Mouse (Mus musculus): ENCODE measurements around the gene Tmem203. TPM values are rescaled to one million over a fixed set of nuclear protein-coding genes. Genes with fewer than 3 reads are reported as not detected.

The Tmem203 gene
- polyA plus RNA-seq (2012; rRNA removed; ENCODE audit: low replicate concordance) = 39.8 and 90.7 TPM in 2 replicates

DNA sequence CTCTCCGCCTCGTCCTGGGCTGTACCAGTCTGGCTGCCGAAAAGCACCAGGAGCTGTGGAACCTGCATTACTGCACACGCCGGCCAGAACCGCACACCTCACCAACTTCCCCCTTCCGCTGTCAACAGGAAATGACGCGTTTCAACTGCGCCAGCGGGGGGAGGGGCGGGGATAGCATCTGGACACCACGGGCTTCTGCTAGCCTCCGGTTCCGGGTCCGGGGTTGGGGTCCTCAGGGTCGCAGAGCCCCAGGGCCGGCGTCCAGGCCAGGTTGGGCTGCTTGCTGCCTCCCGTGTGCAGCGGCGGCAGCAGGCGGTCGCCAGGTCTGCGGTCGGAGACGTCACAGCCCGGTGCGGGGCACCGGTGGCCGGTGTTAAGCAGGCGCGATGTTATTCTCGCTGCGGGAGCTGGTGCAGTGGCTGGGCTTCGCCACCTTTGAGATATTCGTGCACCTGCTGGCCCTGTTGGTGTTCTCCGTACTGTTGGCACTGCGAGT lies at the start of gene Tmem203:
Tmem203 (plus strand) TSS at position 156 of the 496 bp plus-strand sequence.

DNA sequence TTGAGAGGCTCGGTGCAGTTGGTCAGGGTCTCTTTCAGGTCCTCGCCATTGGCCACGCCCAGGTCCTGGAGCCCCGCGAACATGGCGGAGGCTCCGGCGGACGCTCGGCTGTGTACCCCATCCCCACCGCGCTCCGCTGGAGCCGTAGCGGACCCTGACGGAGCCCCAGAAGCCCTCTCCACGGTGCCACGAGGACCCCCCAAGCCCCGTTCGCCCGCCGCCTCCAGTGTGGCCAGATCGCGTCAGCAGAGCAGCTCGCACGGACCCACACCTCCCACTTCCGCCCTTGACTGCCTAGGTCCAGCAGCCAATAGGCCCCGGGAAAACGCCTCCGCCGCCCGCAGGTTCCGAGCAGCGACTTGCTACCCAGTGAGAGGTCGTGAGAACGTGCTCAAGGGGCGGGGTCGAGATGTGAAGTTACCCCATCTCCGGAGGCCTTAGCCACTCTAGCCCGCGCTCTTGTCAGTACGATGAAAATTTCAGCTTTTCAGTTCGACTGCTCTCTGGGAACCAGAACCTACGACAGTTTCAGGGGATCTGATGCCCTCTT lies 44.0 kb upstream of the Tmem203 start, which contains the start of gene Nelfb:
Nelfb (minus strand) TSS at position 369 of the 550 bp plus-strand sequence.

DNA sequence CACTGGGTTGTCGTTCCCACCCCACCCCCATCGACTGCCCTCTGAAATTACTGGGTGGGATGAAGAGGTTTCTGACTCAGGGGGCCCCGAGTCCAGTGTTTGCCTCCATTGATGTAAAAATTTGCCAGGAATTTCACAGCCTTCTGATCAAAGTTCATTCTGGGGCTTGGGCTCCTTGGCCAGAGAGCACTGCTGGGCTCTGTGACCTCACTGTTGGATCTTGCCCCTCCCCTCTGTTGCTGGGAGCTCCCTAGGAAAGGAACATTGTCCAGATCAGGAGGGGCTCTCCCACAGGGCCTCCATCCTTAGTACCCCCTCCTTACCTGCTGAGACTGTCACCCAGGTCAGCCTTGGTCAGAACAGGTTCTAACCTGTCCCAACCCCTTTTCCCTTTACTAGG lies 40.8 kb upstream of the Tmem203 start, which contains the start of gene Stpg3:
Stpg3 (minus strand) TSS at position 194 of the 400 bp plus-strand sequence.

GRCm38 (mm10) chr2:25218445-25218844 lies 36.8 kb upstream of the Tmem203 start, which contains the start of gene Fam166a:
Gene Fam166a, plus strand, starts transcription at chr2:25218745.

GRCm38 (mm10) chr2:25224492-25224765 lies 30.8 kb upstream of the Tmem203 start, which contains the start of gene Tubb4b:
Gene Tubb4b, minus strand, starts transcription at chr2:25224702.

GRCm38 (mm10) chr2:25234050-25234449 lies 21.2 kb upstream of the Tmem203 start, which contains the start of gene Slc34a3:
Gene Slc34a3, minus strand, starts transcription at chr2:25234364.

GRCm38 (mm10) chr2:25236614-25237013 lies 18.6 kb upstream of the Tmem203 start, which contains the start of gene Rnf224:
Gene Rnf224, minus strand, starts transcription at chr2:25236787.

GRCm38 (mm10) chr2:25242101-25242506 lies 13.1 kb upstream of the Tmem203 start, which contains the start of the genes Rnf208 and Cysrt1:
Gene Rnf208, plus strand, starts transcription at chr2:25242255.
Gene Cysrt1, minus strand, starts transcription at chr2:25242452.

GRCm38 (mm10) chr2:25246183-25247072 lies 8.8 kb upstream of the Tmem203 start, which contains the start of gene AL732309.1:
Gene AL732309.1, minus strand, starts transcription at chr2:25246863.

DNA sequence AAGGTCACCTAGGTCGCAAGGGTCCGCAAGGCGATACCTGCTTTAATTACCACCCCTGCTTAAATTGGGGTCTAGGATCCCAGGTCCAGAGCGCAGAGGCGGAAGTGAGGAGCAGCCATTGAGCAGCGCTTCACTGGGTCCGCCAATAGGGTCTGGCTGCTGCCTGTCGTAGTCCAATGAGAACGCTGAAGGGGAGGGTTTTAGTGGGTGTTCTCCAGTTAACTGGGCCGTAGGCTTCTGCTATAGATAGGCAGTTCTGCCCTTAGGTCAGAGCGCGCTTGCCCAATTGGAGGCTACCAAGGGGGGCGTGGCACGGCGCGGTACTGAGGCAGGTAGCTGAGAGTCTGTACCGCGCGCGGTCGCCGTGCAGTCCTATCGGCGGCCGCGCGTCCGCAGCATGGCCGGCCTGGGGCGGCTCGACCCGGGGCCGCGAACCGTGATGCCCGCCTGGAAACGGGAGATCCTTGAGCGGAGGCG lies 7.1 kb downstream of the Tmem203 start, which contains the start of gene Tprn:
Tprn (plus strand) TSS at position 328 of the 477 bp plus-strand sequence.

DNA sequence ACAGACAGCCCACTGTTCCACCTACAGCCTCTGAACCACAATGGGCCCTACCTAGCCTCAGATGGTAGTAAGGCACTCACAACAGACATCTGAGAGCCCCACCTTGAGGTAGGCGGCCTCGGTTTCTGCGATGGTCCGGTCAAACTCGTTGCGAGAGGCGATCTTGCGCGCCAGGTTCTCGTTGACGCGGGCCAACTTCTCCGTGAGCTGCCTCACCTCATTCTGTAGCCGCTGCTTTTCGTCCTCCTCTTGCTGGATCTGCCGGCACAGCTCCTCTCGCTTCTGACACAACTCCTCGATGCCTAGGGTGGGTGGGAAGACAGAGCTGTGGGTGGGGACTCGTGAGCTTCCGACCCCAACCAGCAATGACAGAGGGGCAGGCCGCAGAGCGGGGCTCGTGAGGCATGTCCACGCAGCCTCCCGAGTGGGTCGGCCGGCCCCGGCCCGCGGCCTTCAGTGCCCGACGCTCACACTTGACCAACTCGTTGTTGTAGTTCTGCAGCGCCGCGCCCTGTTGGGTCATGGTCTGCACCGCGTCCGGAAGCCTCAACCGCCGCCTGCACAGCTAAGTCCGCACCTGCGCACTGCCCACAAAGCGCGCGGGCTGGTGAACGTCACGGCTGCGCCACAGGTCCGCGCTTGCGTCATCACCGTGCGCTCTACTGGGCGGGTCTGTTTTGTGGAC lies 16.7 kb downstream of the Tmem203 start, which contains the start of the genes Ssna1 and Anapc2:
Ssna1 (minus strand) TSS at position 612 of the 685 bp plus-strand sequence.
Anapc2 (plus strand) TSS at position 652 of the 685 bp plus-strand sequence.

DNA sequence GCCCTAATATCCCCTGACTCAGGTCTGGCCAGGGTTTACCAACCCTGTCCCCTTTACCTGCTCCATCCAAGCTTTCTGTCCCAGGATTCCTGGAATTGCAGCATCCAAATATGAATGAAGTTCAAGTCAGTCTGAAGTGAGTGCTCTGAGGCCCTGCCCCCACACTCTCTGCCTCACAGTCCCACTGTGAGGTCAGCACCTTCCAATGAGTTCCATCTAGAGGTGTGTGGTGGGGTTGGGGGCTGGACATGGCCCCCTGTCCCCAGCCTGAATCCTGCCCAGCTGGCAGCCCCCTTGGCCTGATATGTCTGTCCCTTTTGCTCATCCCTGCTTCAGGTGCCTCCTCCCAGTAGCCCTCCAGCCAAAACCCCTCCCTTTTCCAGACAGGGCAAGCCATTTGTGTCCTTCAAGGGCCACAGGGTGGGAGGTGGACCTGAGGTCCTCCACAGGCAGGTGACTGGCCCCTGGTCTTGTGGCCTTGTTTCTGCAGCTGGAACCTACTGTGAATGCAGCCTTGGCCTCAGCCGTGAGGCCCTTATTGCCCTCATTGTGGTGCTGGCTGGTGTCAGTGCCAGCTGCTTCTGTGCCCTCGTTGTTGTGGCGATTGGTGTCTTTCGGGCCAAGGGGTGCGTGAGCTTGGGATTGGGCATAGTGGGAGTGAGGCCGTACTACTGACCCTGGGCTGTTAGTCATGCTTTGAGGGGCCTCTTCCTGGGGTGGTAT lies 32.8 kb downstream of the Tmem203 start, which contains the start of gene Tmem210:
Tmem210 (plus strand) TSS at position 219 of the 723 bp plus-strand sequence.

DNA sequence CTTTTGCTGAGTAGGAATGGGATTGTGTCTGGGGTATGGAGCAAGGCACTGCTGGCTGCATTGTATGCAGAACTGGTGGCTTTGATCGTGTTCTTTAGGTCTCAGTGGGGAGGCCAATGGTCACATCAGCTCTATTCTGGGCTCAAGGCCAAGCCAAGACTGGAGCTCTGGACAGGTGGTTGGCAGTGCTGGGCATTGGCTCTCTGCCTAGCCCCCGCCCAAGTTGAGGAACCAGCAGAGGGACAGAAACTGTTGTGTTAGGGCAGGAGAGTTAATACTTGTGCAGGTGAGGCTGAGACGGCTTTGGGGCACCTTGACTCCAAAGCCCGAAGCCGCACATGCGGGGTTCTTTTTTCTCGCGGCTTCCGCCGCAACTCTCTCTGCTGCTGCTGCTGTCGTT lies 34.4 kb downstream of the Tmem203 start, which contains the start of gene Lrrc26:
Lrrc26 (plus strand) TSS at position 265 of the 400 bp plus-strand sequence.

Other genes with a start within 250 kb of the Tmem203 start
- 52.7 and 54.1 TPM in 2 replicates for gene Nsmf, start 201.1 kb upstream of the Tmem203 start, polyA plus RNA-seq (2012; rRNA removed; ENCODE audit: low replicate concordance)
- gene Entpd8, start 175.1 kb upstream of the Tmem203 start, polyA plus RNA-seq (2012; rRNA removed; ENCODE audit: low replicate concordance) = 121 and 257 TPM in 2 replicates
- 17.5 and 26.4 TPM in 2 replicates for gene Noxa1, start 160.3 kb upstream of the Tmem203 start, polyA plus RNA-seq (2012; rRNA removed; ENCODE audit: low replicate concordance)
- 42.6 and 53.2 TPM in 2 replicates for gene Nrarp, start 74.7 kb upstream of the Tmem203 start, polyA plus RNA-seq (2012; rRNA removed; ENCODE audit: low replicate concordance)
- gene Tor4a, start 58.6 kb upstream of the Tmem203 start, polyA plus RNA-seq (2012; rRNA removed; ENCODE audit: low replicate concordance) = 25.3 and 31.1 TPM in 2 replicates
- gene Nelfb, start 44.0 kb upstream of the Tmem203 start, polyA plus RNA-seq (2012; rRNA removed; ENCODE audit: low replicate concordance) = 29.9 and 42.4 TPM in 2 replicates
- gene Stpg3, start 40.8 kb upstream of the Tmem203 start, polyA plus RNA-seq (2012; rRNA removed; ENCODE audit: low replicate concordance) = not detected in 2 replicates
- not detected in 2 replicates for gene Fam166a, start 36.7 kb upstream of the Tmem203 start, polyA plus RNA-seq (2012; rRNA removed; ENCODE audit: low replicate concordance)
- gene Tubb4b, start 30.7 kb upstream of the Tmem203 start, polyA plus RNA-seq (2012; rRNA removed; ENCODE audit: low replicate concordance) = 379 and 679 TPM in 2 replicates
- 4.3 TPM in 1 of 2 replicates, not detected in the other for gene Slc34a3, start 21.1 kb upstream of the Tmem203 start, polyA plus RNA-seq (2012; rRNA removed; ENCODE audit: low replicate concordance)
- not detected in 2 replicates for gene Rnf224, start 18.7 kb upstream of the Tmem203 start, polyA plus RNA-seq (2012; rRNA removed; ENCODE audit: low replicate concordance)
- 14.3 and 73.6 TPM in 2 replicates for gene Rnf208, start 13.2 kb upstream of the Tmem203 start, polyA plus RNA-seq (2012; rRNA removed; ENCODE audit: low replicate concordance)
- gene Cysrt1, start 13.0 kb upstream of the Tmem203 start, polyA plus RNA-seq (2012; rRNA removed; ENCODE audit: low replicate concordance) = 0.94 and 8.8 TPM in 2 replicates
- 18.8 and 30.9 TPM in 2 replicates for gene AL732309.1, start 8.6 kb upstream of the Tmem203 start, polyA plus RNA-seq (2012; rRNA removed; ENCODE audit: low replicate concordance)
- gene Tprn, start 7.2 kb downstream of the Tmem203 start, polyA plus RNA-seq (2012; rRNA removed; ENCODE audit: low replicate concordance) = 186 and 454 TPM in 2 replicates
- 44.6 and 49.5 TPM in 2 replicates for gene Ssna1, start 17.0 kb downstream of the Tmem203 start, polyA plus RNA-seq (2012; rRNA removed; ENCODE audit: low replicate concordance)
- 57.3 and 58.9 TPM in 2 replicates for gene Anapc2, start 17.0 kb downstream of the Tmem203 start, polyA plus RNA-seq (2012; rRNA removed; ENCODE audit: low replicate concordance)
- 1.4 TPM in 1 of 2 replicates, not detected in the other for gene Tmem210, start 32.7 kb downstream of the Tmem203 start, polyA plus RNA-seq (2012; rRNA removed; ENCODE audit: low replicate concordance)
- gene Lrrc26, start 34.5 kb downstream of the Tmem203 start, polyA plus RNA-seq (2012; rRNA removed; ENCODE audit: low replicate concordance) = 81.7 and 85.6 TPM in 2 replicates
- 0.78 and 1.7 TPM in 2 replicates for gene Grin1, start 63.7 kb downstream of the Tmem203 start, polyA plus RNA-seq (2012; rRNA removed; ENCODE audit: low replicate concordance)
- gene Man1b1, start 76.9 kb downstream of the Tmem203 start, polyA plus RNA-seq (2012; rRNA removed; ENCODE audit: low replicate concordance) = 13.8 and 17.1 TPM in 2 replicates
- 15.8 and 19.7 TPM in 2 replicates for gene Dpp7, start 100.9 kb downstream of the Tmem203 start, polyA plus RNA-seq (2012; rRNA removed; ENCODE audit: low replicate concordance)
- gene Uap1l1, start 110.2 kb downstream of the Tmem203 start, polyA plus RNA-seq (2012; rRNA removed; ENCODE audit: low replicate concordance) = 66.1 and 563 TPM in 2 replicates
- gene Sapcd2, start 116.9 kb downstream of the Tmem203 start, polyA plus RNA-seq (2012; rRNA removed; ENCODE audit: low replicate concordance) = 27.5 and 29.1 TPM in 2 replicates
- 50.6 and 75.3 TPM in 2 replicates for gene Entpd2, start 140.4 kb downstream of the Tmem203 start, polyA plus RNA-seq (2012; rRNA removed; ENCODE audit: low replicate concordance)
- gene Npdc1, start 143.9 kb downstream of the Tmem203 start, polyA plus RNA-seq (2012; rRNA removed; ENCODE audit: low replicate concordance) = 223 and 325 TPM in 2 replicates
- 1.3 and 2.1 TPM in 2 replicates for gene Fut7, start 167.8 kb downstream of the Tmem203 start, polyA plus RNA-seq (2012; rRNA removed; ENCODE audit: low replicate concordance)
- 16.8 and 36.7 TPM in 2 replicates for gene Abca2, start 173.3 kb downstream of the Tmem203 start, polyA plus RNA-seq (2012; rRNA removed; ENCODE audit: low replicate concordance)
- gene Clic3, start 201.4 kb downstream of the Tmem203 start, polyA plus RNA-seq (2012; rRNA removed; ENCODE audit: low replicate concordance) = 1.9 and 14.3 TPM in 2 replicates
- gene Paxx, start 205.7 kb downstream of the Tmem203 start, polyA plus RNA-seq (2012; rRNA removed; ENCODE audit: low replicate concordance) = 81.4 and 115 TPM in 2 replicates
- gene Ptgds, start 214.6 kb downstream of the Tmem203 start, polyA plus RNA-seq (2012; rRNA removed; ENCODE audit: low replicate concordance) = 0.74 TPM in 1 of 2 replicates, not detected in the other
- not detected in 2 replicates for gene Lcn12, start 238.5 kb downstream of the Tmem203 start, polyA plus RNA-seq (2012; rRNA removed; ENCODE audit: low replicate concordance)
- gene Fbxw5, start 245.3 kb downstream of the Tmem203 start, polyA plus RNA-seq (2012; rRNA removed; ENCODE audit: low replicate concordance) = 40.4 and 40.9 TPM in 2 replicates
- 4.0 and 9.4 TPM in 2 replicates for gene C8g, start 246.3 kb downstream of the Tmem203 start, polyA plus RNA-seq (2012; rRNA removed; ENCODE audit: low replicate concordance)

Data from duodenum, adult 2 months (tissue).